Mouse (Mus musculus): ENCODE measurements around the gene Grid2. TPM values are rescaled to one million over a fixed set of nuclear protein-coding genes. Genes with fewer than 3 reads are reported as not detected.

Grid2 gene
- total and polyA plus RNA-seq, 3 experiments = not detected

DNA sequence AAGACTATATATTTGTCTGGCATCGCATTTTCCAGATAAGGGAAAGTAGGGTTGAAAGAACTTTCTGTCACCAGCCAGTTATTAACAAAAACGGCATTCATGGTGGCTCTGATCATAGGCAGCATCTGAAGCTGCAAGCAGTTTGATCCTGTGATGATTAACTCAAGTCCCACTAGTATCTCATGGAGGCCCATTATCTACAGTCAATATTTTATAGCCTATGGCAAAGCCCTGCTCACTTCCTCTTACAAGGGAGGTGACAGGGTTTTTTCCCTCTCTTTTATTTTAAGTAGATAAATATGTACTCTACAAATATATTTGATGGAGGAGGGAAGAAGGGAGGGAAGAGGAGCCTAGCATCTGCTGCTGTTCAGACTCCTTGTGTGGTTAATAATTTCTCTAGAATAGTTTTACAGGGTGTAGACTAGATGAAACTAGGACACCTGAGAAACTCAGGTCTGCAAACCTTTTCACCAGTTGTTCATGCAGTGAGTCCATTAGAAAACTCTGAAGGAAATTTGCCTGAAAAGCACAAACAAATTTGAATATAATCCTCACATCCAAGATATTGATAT is 1487.3 kb downstream of the Grid2 start:
- no peak overlapping the region for H3K9ac ChIP-seq (ENCODE audit: control insufficient read depth, low read depth, low read length, poor library complexity, severe bottlenecking)
- H3K4me3 ChIP-seq (ENCODE audit: control insufficient read depth in 1 of 2, insufficient read depth in 1 of 2, low read depth in 2 of 2, low read length in 2 of 2) = no peak overlapping the region
- no peak overlapping the region for H3K27ac ChIP-seq (ENCODE audit: control insufficient read depth, low read depth, low read length)
- DNase-seq (ENCODE audit: low read depth, low spot score) = no peak
- H3K79me2 ChIP-seq (ENCODE audit: control insufficient read depth, insufficient read depth, low read length, poor library complexity) = no peaks in the 10 kb centered on the region
- H3K27me3 ChIP-seq (ENCODE audit: control insufficient read depth in 1 of 2, insufficient read depth in 2 of 2, low read length in 2 of 2) = no peaks in the 10 kb centered on the region
- no peaks in the 10 kb centered on the region for H3K4me1 ChIP-seq (ENCODE audit: control insufficient read depth in 1 of 2, insufficient read depth in 2 of 2, low read length in 2 of 2)
- TF ChIP-seq E2F4 (IDR thresholded peaks at IDR 0.05; ENCODE audit: borderline replicate concordance, low read depth, low read length) (no peak), TCF12 (IDR thresholded peaks at IDR 0.05; ENCODE audit: low read depth, low read length) (no peak), ZNF384 (IDR thresholded peaks at IDR 0.05; ENCODE audit: low read depth, low read length) (no peak), UBTF (IDR thresholded peaks at IDR 0.05; ENCODE audit: borderline replicate concordance, insufficient read depth, low read depth, low read length) (no peak), KAT2A (conservative IDR thresholded peaks at IDR 0.05; ENCODE audit: low read depth, low read length) (no peak), MAX (IDR thresholded peaks at IDR 0.05; ENCODE audit: low read length) (no peak), MAZ (IDR thresholded peaks at IDR 0.05; ENCODE audit: low read depth, low read length) (no peak), RCOR1 (IDR thresholded peaks at IDR 0.05; ENCODE audit: low read depth, low read length) (no peak), EP300 (IDR thresholded peaks at IDR 0.05; ENCODE audit: low read depth in 1 of 2, low read length in 2 of 2) (no peak), CHD1 (IDR thresholded peaks at IDR 0.05; ENCODE audit: low read depth, low read length) (no peak)
- H3K36me3 ChIP-seq (ENCODE audit: control insufficient read depth in 1 of 2, insufficient read depth in 2 of 2, low read length in 2 of 2) = no peaks in the 10 kb centered on the region
- H3K9me3 ChIP-seq (replicated peaks; ENCODE audit: insufficient read depth, low read length) = no peaks in the 10 kb centered on the region

Measured in MEL (cell line).